Mouse (Mus musculus): ENCODE results near the gene Lrmda. TPM values are rescaled to one million over a fixed set of nuclear protein-coding genes. Genes with fewer than 3 reads are reported as not detected.

The Lrmda gene
- total RNA-seq, 2 experiments from 2014 or later: 3.7 to 3.9 TPM

Small RNA genes within 50 kb of the gene (microRNA-seq; reads per million reads assigned to microRNA genes)
- gene Gm27532: not detected

Other genes with a start within 250 kb of the Lrmda start
- 100 to 1,000 TPM; 256 to 257 TPM for gene Vdac2, start 194.5 kb upstream of the Lrmda start, total RNA-seq (2021)
- gene Comtd1, start 170.7 kb upstream of the Lrmda start, total RNA-seq (2021): 10 to 100 TPM; 47.1 to 51.2 TPM
- gene Zfp503, start 30.1 kb upstream of the Lrmda start, total RNA-seq (2021): 10 to 100 TPM; 41.7 to 57.4 TPM

All from adrenal gland, postnatal 4 days (tissue).